Mouse (Mus musculus): Measurements from ENCODE around the gene Dkc1. TPM values are rescaled to one million over a fixed set of nuclear protein-coding genes. Genes with fewer than 3 reads are reported as not detected.

Gene Dkc1
- 16.5 and 33.4 TPM in 2 replicates for total RNA-seq (2014; rRNA removed)
- 42.4 and 57.8 TPM in 2 replicates for polyA plus RNA-seq (2015; fragmentation: Nextera tagmentation; extraction: Ambion mirVana)

- Histone ChIP-seq H3K4me2 (ENCODE audit: low read depth) (peak within 1 kb of the TSS; percentile 56), H3K4me3 (ENCODE audit: low read depth, low read length) (peak within 1 kb of the TSS; percentile 51), H3K4me1 (ENCODE audit: insufficient read depth) (0 out of 2 replicates have a peak, but pooled peaks cover 6% of the 10 kb centered on the region), H3K27me3 (ENCODE audit: insufficient read depth, low read length) (no peaks in the 10 kb centered on the region), H3K36me3 (ENCODE audit: insufficient read depth) (no peaks in the 10 kb centered on the region), H3K9me3 (ENCODE audit: low read length) (no peaks in the 10 kb centered on the region), H3K9ac (peak within 1 kb of the TSS; percentile 53), H3K27ac (ENCODE audit: low read depth, low read length) (peak within 1 kb of the TSS; percentile 75)
- WGBS, result 26% methylated on average over 29 of the region's 29 CpGs
- DNase-seq (peak; percentile 93), ATAC-seq (peak; percentile 98)
- TF ChIP-seq CTCF (IDR thresholded peaks at IDR 0.05; ENCODE audit: low read depth), result no peak
These were observed at the start of gene Dkc1 for GRCm38 (mm10) chrX:75095369-75096162. Gene Dkc1 (plus strand): TSS chrX:75095854.

- Histone ChIP-seq H3K4me2 (ENCODE audit: low read depth) (no peak overlapping the region), H3K36me3 (ENCODE audit: insufficient read depth) (no peaks in the 10 kb centered on the region), H3K4me1 (ENCODE audit: insufficient read depth) (no peaks in the 10 kb centered on the region), H3K27ac (ENCODE audit: low read depth, low read length) (no peak overlapping the region), H3K9me3 (ENCODE audit: low read length) (no peaks in the 10 kb centered on the region), H3K27me3 (ENCODE audit: insufficient read depth, low read length) (no peaks in the 10 kb centered on the region), H3K9ac (no peak overlapping the region), H3K4me3 (ENCODE audit: low read depth, low read length) (no peak overlapping the region)
- no peak for ATAC-seq
- WGBS, result 86% methylated on average over 1 of the region's 1 CpGs
- no peak for DNase-seq
- no peak for TF ChIP-seq CTCF (IDR thresholded peaks at IDR 0.05; ENCODE audit: low read depth)
These were observed 49.7 kb upstream of the Dkc1 start for GRCm38 (mm10) chrX:75045931-75046330.

- TF ChIP-seq CTCF (IDR thresholded peaks at IDR 0.05; ENCODE audit: low read depth), result no peak
- no peaks in the 10 kb centered on the region for H3K36me3 ChIP-seq (ENCODE audit: insufficient read depth)
- 42% methylated on average over 3 of the region's 3 CpGs for WGBS
- no peak for ATAC-seq
- H3K4me2 ChIP-seq (ENCODE audit: low read depth), result no peak overlapping the region
- H3K27me3 ChIP-seq (ENCODE audit: insufficient read depth, low read length), result no peaks in the 10 kb centered on the region
- H3K4me3 ChIP-seq (ENCODE audit: low read depth, low read length), result no peak overlapping the region
- no peaks in the 10 kb centered on the region for H3K9me3 ChIP-seq (ENCODE audit: low read length)
- no peak overlapping the region for H3K27ac ChIP-seq (ENCODE audit: low read depth, low read length)
- peak; percentile 7 for DNase-seq
- H3K9ac ChIP-seq, result no peak overlapping the region
- H3K4me1 ChIP-seq (ENCODE audit: insufficient read depth), result no peaks in the 10 kb centered on the region
These were observed 48.6 kb upstream of the Dkc1 start for GRCm38 (mm10) chrX:75046921-75047635.

GRCm38 (mm10) chrX:75056120-75056775 lies 39.4 kb upstream of the Dkc1 start:
- H3K27me3 ChIP-seq (ENCODE audit: insufficient read depth, low read length), result no peaks in the 10 kb centered on the region
- H3K27ac ChIP-seq (ENCODE audit: low read depth, low read length), result no peak overlapping the region
- DNase-seq (no peak), ATAC-seq (no peak)
- H3K9me3 ChIP-seq (ENCODE audit: low read length), result no peaks in the 10 kb centered on the region
- no peak for TF ChIP-seq CTCF (IDR thresholded peaks at IDR 0.05; ENCODE audit: low read depth)
- H3K4me2 ChIP-seq (ENCODE audit: low read depth), result no peak overlapping the region
- H3K4me1 ChIP-seq (ENCODE audit: insufficient read depth), result no peaks in the 10 kb centered on the region
- no peak overlapping the region for H3K9ac ChIP-seq
- 86% methylated on average over 2 of the region's 2 CpGs for WGBS
- H3K4me3 ChIP-seq (ENCODE audit: low read depth, low read length), result no peak overlapping the region
- H3K36me3 ChIP-seq (ENCODE audit: insufficient read depth), result no peaks in the 10 kb centered on the region

GRCm38 (mm10) chrX:75082351-75082750 lies 13.3 kb upstream of the Dkc1 start:
- no peak overlapping the region for H3K27ac ChIP-seq (ENCODE audit: low read depth, low read length)
- no peaks in the 10 kb centered on the region for H3K4me1 ChIP-seq (ENCODE audit: insufficient read depth)
- H3K9me3 ChIP-seq (ENCODE audit: low read length), result no peaks in the 10 kb centered on the region
- H3K36me3 ChIP-seq (ENCODE audit: insufficient read depth), result no peaks in the 10 kb centered on the region
- 64% methylated on average over 2 of the region's 2 CpGs for WGBS
- no peak overlapping the region for H3K9ac ChIP-seq
- H3K4me2 ChIP-seq (ENCODE audit: low read depth), result no peak overlapping the region
- no peak for TF ChIP-seq CTCF (IDR thresholded peaks at IDR 0.05; ENCODE audit: low read depth)
- DNase-seq (no peak), ATAC-seq (no peak)
- H3K27me3 ChIP-seq (ENCODE audit: insufficient read depth, low read length), result no peaks in the 10 kb centered on the region
- H3K4me3 ChIP-seq (ENCODE audit: low read depth, low read length), result no peak overlapping the region

- peak; percentile 87 for ATAC-seq
- 33% methylated on average over 26 of the region's 26 CpGs for WGBS
- Histone ChIP-seq H3K9ac (peak overlapping the region; percentile 50), H3K36me3 (ENCODE audit: insufficient read depth) (no peaks in the 10 kb centered on the region), H3K27me3 (ENCODE audit: insufficient read depth, low read length) (no peaks in the 10 kb centered on the region), H3K4me2 (ENCODE audit: low read depth) (peak overlapping the region; percentile 51), H3K27ac (ENCODE audit: low read depth, low read length) (peak overlapping the region; percentile 50; the same call in 1 of the 2 replicates), H3K9me3 (ENCODE audit: low read length) (no peaks in the 10 kb centered on the region), H3K4me3 (ENCODE audit: low read depth, low read length) (peak overlapping the region; percentile 40), H3K4me1 (ENCODE audit: insufficient read depth) (no peaks in the 10 kb centered on the region)
- no peak for TF ChIP-seq CTCF (IDR thresholded peaks at IDR 0.05; ENCODE audit: low read depth)
- peak; percentile 14 for DNase-seq
These were observed 11.5 kb upstream of the Dkc1 start for GRCm38 (mm10) chrX:75083982-75084773.

Measured in forebrain, postnatal 0 days (tissue).